Mouse (Mus musculus) forebrain, embryonic 12.5 days (tissue): Measurements from ENCODE around the gene Prcd. TPM values are rescaled to one million over a fixed set of nuclear protein-coding genes. Genes with fewer than 3 reads are reported as not detected.

ENCODE experiments used
- ATAC-seq: fragments of 200-750 bp; cut with Nextera tagmentation; 2 replicates; pipeline ENCODE4 v1.8.0; 2017; ENCODE audit warnings: moderate TSS enrichment; ENCODE audit not compliant: low FRiP score
- H3K27ac ChIP-seq: fragments of 300-500 bp; sonication (generic); 2 replicates; pipeline ENCODE4 v1.5.1; 2016; ENCODE audit warnings: mild to moderate bottlenecking
- H3K27me3 ChIP-seq: fragments of 300-500 bp; sonication (generic); 2 replicates; pipeline ENCODE4 v1.6.1; 2016; ENCODE audit warnings: mild to moderate bottlenecking
- H3K36me3 ChIP-seq: fragments of 300-500 bp; sonication (generic); replicated peaks from 2 replicates; pipeline ENCODE4 v1.6.1; 2016; ENCODE audit warnings: mild to moderate bottlenecking
- H3K4me1 ChIP-seq: fragments of 300-500 bp; sonication (generic); 2 replicates; pipeline ENCODE4 v1.6.1; 2016
- H3K4me2 ChIP-seq: fragments of 300-500 bp; sonication (generic); 2 replicates; pipeline ENCODE4 v1.6.1; 2016; ENCODE audit warnings: mild to moderate bottlenecking, moderate library complexity
- H3K4me3 ChIP-seq: fragments of 300-500 bp; sonication (generic); replicated peaks from 2 replicates; pipeline ENCODE4 v1.5.1; 2016; ENCODE audit warnings: mild to moderate bottlenecking
- H3K9ac ChIP-seq: fragments of 300-500 bp; sonication (generic); 2 replicates; pipeline ENCODE4 v1.6.1; 2016; ENCODE audit warnings: mild to moderate bottlenecking
- H3K9me3 ChIP-seq: fragments of 300-500 bp; sonication (generic); 2 replicates; pipeline ENCODE4 v1.6.1; 2016
- WGBS: fragments of 180-500 bp; shearing (Covaris S2); methylation state at CpG from one replicate; pipeline ENCODE4 v1.1.7; 2016; 5-methylcytosine and 5-hydroxymethylcytosine counted together
- polyA plus RNA-seq: library from polyadenylated mRNA; unstranded; fragments of >200 nt; fragmentation: Nextera tagmentation; extraction: Ambion mirVana; gene quantifications from 2 replicates; pipeline ENCODE4 v1.2.1, GENCODE M21; 2016

Prcd gene
- polyA plus RNA-seq, 1 experiment from 2014 or later = 1.3 TPM

- Histone ChIP-seq H3K4me3 (no peak overlapping the region), H3K27me3 (peaks cover 27% of the 10 kb centered on the region), H3K4me2 (no peak overlapping the region), H3K9me3 (no peaks in the 10 kb centered on the region), H3K36me3 (no peaks in the 10 kb centered on the region), H3K9ac (no peak overlapping the region), H3K27ac (no peak overlapping the region), H3K4me1 (peaks cover 16% of the 10 kb centered on the region)
- no peak for ATAC-seq
- WGBS = 74% methylated on average over 11 of the region's 11 CpGs
Observed at GRCm38 (mm10) chr11:116646136-116646535, 7.2 kb upstream of the Prcd start.

DNA sequence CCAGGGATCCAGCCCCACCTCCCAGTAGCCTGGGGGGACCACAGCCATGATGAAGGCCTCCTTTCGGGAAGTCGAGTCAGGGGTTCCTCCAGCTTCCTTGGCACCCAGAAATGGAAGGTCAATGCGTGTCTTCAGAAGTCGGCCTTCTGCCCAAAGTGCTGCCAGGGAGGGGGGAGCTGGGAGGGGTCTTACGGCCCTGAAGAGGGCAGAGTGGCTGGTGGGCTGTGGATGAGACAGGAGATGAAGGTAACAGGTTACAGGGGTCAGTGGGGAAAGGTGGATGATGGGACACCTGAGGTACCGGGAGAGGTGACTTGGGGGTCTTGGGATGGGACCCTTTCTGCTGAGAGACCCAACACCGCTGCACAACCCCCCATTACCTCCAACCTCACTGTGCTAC, 6.6 kb upstream of the Prcd start:
- H3K9ac ChIP-seq = no peak overlapping the region
- no peak overlapping the region for H3K4me2 ChIP-seq
- WGBS = 88% methylated on average over 7 of the region's 7 CpGs
- H3K4me3 ChIP-seq = no peak overlapping the region
- no peak for ATAC-seq
- H3K27me3 ChIP-seq = peaks cover 33% of the 10 kb centered on the region
- no peak overlapping the region for H3K27ac ChIP-seq
- no peaks in the 10 kb centered on the region for H3K9me3 ChIP-seq
- peaks cover 16% of the 10 kb centered on the region for H3K4me1 ChIP-seq
- H3K36me3 ChIP-seq = no peaks in the 10 kb centered on the region

DNA sequence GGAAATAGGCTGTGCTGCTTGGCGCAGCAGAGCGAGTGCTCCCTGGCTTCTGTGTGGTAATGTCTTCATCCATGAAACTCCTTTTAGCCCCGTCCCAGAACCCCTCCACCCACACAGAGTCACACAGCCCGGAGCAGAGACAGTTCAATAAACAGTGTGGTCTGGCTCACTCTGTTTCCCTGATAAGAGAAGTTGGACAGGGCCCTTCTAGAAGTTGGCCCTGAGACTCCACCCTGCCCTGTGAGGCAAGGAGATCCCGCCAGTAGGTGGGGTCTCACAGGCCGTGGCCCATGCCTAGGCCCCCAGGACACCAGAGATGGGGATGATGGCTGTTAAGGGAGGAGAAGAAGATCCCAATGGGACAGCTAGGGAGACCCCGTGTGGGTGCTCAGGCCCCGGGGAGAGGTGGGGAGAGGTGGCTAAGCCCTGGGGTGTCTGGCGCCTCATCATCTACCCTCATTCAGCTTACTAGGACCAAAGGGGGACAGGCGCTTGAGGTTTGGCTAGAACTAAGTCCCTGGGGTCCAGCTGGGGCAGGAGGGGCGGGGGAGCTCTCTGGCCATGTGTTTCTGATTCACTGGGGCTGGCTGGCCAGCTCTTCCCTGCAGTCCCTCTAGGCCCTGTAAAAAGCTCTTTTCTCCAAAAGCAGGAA, 5.9 kb upstream of the Prcd start:
- no peaks in the 10 kb centered on the region for H3K9me3 ChIP-seq
- H3K36me3 ChIP-seq = no peaks in the 10 kb centered on the region
- H3K9ac ChIP-seq = no peak overlapping the region
- peaks cover 16% of the 10 kb centered on the region for H3K4me1 ChIP-seq
- H3K27ac ChIP-seq = no peak overlapping the region
- H3K4me3 ChIP-seq = no peak overlapping the region
- no peak overlapping the region for H3K4me2 ChIP-seq
- ATAC-seq = no peak
- H3K27me3 ChIP-seq = peaks cover 40% of the 10 kb centered on the region
- WGBS = 67% methylated on average over 11 of the region's 11 CpGs

DNA sequence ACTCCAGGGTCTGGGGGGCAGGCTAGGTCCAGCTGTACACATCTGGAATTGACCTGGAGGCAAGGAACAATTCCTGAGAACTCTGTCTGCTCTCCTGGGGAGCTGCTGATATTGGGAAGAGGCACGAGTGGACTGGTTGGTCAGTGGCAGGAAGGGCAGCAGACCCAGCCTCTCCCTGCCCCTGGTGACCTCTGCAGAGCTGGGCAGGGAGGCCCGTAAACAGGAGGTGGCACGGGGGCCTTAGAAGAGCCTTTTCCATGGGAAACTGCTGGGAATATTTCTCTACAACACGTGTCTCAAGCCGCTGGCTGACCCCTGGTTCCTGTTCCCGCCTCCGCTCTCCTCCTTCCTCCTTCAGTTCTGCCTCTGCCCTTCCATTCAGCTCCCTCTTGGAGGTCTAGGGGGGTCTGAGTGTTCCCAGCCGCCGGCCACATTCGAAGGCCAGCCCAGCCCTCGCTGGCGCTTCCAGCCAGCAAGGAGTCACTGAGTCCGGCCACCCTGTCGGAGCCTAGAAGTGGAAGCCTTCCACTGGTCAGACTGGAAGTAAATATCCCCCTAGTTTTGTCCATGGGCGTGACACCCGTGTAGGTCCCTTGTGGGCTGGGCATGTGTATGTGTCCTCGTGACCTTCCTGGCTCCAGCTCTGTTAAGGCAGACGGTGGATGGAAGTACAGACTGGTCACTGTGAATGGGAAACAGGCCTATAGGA, 5.0 kb upstream of the Prcd start:
- H3K27ac ChIP-seq = no peak overlapping the region
- no peak for ATAC-seq
- peaks cover 49% of the 10 kb centered on the region for H3K27me3 ChIP-seq

GRCm38 (mm10) chr11:116648976-116649375, 4.4 kb upstream of the Prcd start:
- Histone ChIP-seq H3K4me3 (no peak overlapping the region), H3K36me3 (no peaks in the 10 kb centered on the region), H3K9ac (no peak overlapping the region), H3K4me1 (peaks cover 19% of the 10 kb centered on the region), H3K4me2 (no peak overlapping the region), H3K27ac (no peak overlapping the region), H3K27me3 (peaks cover 55% of the 10 kb centered on the region), H3K9me3 (no peaks in the 10 kb centered on the region)
- ATAC-seq = no peak
- 75% methylated on average over 10 of the region's 10 CpGs for WGBS

More for the DNA sequence above, 5.0 kb upstream of the Prcd start:
- no peaks in the 10 kb centered on the region for H3K36me3 ChIP-seq
- 65% methylated on average over 18 of the region's 18 CpGs for WGBS
- H3K9me3 ChIP-seq = no peaks in the 10 kb centered on the region
- no peak overlapping the region for H3K9ac ChIP-seq
- no peak overlapping the region for H3K4me3 ChIP-seq
- H3K4me1 ChIP-seq = peaks cover 19% of the 10 kb centered on the region
- no peak overlapping the region for H3K4me2 ChIP-seq

- Histone ChIP-seq H3K4me1 (peaks cover 19% of the 10 kb centered on the region), H3K27me3 (peaks cover 64% of the 10 kb centered on the region), H3K4me2 (no peak overlapping the region), H3K9me3 (no peaks in the 10 kb centered on the region), H3K4me3 (no peak overlapping the region), H3K27ac (no peak overlapping the region), H3K9ac (no peak overlapping the region), H3K36me3 (no peaks in the 10 kb centered on the region)
- no peak for ATAC-seq
- whole genome bisulfite sequencing = 90% methylated on average over 13 of the region's 13 CpGs
Observed at GRCm38 (mm10) chr11:116649711-116650337, 3.5 kb upstream of the Prcd start.

- Histone ChIP-seq H3K4me2 (no peak overlapping the region), H3K27ac (no peak overlapping the region), H3K9ac (no peak overlapping the region), H3K4me3 (no peak overlapping the region), H3K4me1 (peaks cover 19% of the 10 kb centered on the region), H3K9me3 (no peaks in the 10 kb centered on the region), H3K27me3 (peaks cover 70% of the 10 kb centered on the region), H3K36me3 (no peaks in the 10 kb centered on the region)
- 88% methylated on average over 8 of the region's 8 CpGs for WGBS
- ATAC-seq = no peak
Observed at GRCm38 (mm10) chr11:116650811-116651210, 2.5 kb upstream of the Prcd start.

GRCm38 (mm10) chr11:116651339-116651738, 2.0 kb upstream of the Prcd start:
- no peak for ATAC-seq
- no peak overlapping the region for H3K9ac ChIP-seq
- H3K4me3 ChIP-seq = no peak overlapping the region
- WGBS = 86% methylated on average over 8 of the region's 8 CpGs
- peaks cover 19% of the 10 kb centered on the region for H3K4me1 ChIP-seq
- H3K36me3 ChIP-seq = no peaks in the 10 kb centered on the region
- no peak overlapping the region for H3K27ac ChIP-seq
- no peaks in the 10 kb centered on the region for H3K9me3 ChIP-seq
- no peak overlapping the region for H3K4me2 ChIP-seq
- H3K27me3 ChIP-seq = peaks cover 75% of the 10 kb centered on the region

DNA sequence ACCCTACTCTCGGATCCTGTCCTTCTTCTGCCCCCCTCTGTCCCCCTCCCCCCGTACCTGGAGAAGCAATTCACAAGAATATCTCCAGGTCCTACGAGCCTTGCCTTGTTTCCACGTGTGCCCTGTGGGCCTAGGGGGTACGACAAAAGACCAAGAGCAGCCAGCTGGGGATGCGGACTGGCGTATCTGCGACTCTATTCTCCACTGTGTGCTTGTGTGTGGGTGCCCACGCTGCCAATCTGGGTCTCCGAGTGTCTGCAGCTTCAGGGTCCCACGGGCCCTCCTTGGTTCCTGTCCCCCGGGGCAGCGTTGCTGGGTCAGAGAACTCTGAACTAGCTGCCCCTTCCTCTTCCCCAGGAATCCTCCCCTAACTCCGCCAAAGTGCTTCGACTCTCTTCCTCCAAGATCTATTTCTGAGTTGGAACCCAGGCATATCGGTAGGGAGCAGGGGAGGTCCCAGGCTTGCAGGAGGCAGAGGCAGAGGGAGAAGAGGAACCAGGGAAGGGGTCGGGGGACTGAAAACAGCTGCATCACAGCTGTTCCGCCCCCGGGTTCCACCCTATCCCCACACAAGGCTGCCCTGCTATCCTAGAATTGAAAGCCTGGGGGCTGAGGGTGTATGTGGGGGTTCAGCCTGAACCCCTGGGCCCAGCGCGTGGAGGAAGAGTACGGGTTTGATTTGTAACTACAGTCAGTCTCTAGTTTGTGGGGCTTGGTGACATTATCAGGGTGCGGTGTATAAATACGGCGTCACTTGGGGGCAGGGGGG, 820 bp upstream of the Prcd start:
- H3K36me3 ChIP-seq = no peaks in the 10 kb centered on the region
- no peak overlapping the region for H3K9ac ChIP-seq
- peak overlapping the region; percentile 51 for H3K4me3 ChIP-seq
- ATAC-seq = no peak
- H3K27me3 ChIP-seq = peaks cover 72% of the 10 kb centered on the region
- H3K9me3 ChIP-seq = no peaks in the 10 kb centered on the region
- 62% methylated on average over 25 of the region's 25 CpGs for WGBS
- peaks cover 26% of the 10 kb centered on the region for H3K4me1 ChIP-seq
- H3K27ac ChIP-seq = no peak overlapping the region
- peak overlapping the region; percentile 92; the same call in 1 of the 2 replicates for H3K4me2 ChIP-seq

- H3K36me3 ChIP-seq = no peaks in the 10 kb centered on the region
- no peak for ATAC-seq
- H3K4me2 ChIP-seq = peak overlapping the region; percentile 92
- peak overlapping the region; percentile 63 for H3K9ac ChIP-seq
- H3K27me3 ChIP-seq = peaks cover 67% of the 10 kb centered on the region
- no peaks in the 10 kb centered on the region for H3K9me3 ChIP-seq
- WGBS = under 1% methylated on average over 45 of the region's 47 CpGs
- peak overlapping the region; percentile 51 for H3K4me3 ChIP-seq
- no peak overlapping the region for H3K27ac ChIP-seq
- peaks cover 32% of the 10 kb centered on the region for H3K4me1 ChIP-seq
Observed at GRCm38 (mm10) chr11:116653709-116654221, 431 bp downstream of the Prcd start.

GRCm38 (mm10) chr11:116654255-116654821, 1.0 kb downstream of the Prcd start, which contains the start of gene Cygb:
Gene Cygb, minus strand, starts transcription at chr11:116654313.
- Histone ChIP-seq H3K4me2 (peak within 1 kb of the TSS; percentile 92), H3K9me3 (no peaks in the 10 kb centered on the region), H3K27me3 (peaks cover 64% of the 10 kb centered on the region), H3K27ac (no peak within 1 kb of the TSS), H3K4me3 (peak within 1 kb of the TSS; percentile 51), H3K4me1 (peaks cover 32% of the 10 kb centered on the region), H3K9ac (peak within 1 kb of the TSS; percentile 63), H3K36me3 (no peaks in the 10 kb centered on the region)
- ATAC-seq = 0 out of 2 replicates have a peak, but pooled peaks have one; percentile 34
- WGBS = 6% methylated on average over 28 of the region's 28 CpGs
